Mouse (Mus musculus): ENCODE results near the gene Gm20696.

DNA sequence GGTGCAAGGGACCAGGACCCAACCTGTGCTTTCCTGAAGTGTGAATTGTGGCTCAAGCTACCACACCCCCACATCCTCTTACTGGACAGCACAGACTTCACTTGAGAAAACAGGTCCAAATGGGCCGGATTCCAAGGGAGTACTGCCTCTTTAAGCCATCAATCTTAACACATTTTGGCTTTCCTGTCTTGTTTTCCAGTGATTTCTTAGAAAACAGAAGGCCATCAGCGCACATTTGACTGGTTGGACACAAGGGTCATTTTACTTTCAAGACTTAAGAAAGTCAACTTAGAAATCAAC, 402.8 kb downstream of the Gm20696 start:
- TF ChIP-seq POLR2A (IDR thresholded peaks at IDR 0.05; ENCODE audit: borderline replicate concordance, low read depth, low read length) (no peak), CTCF (IDR thresholded peaks at IDR 0.05; ENCODE audit: low read depth, low read length) (no peak)

Measured in bone marrow macrophage, adult 2 months (primary cell).